Mouse (Mus musculus) embryonic facial prominence, embryonic 11.5 days (tissue): ENCODE data around the gene Nebl. TPM values are rescaled to one million over a fixed set of nuclear protein-coding genes. Genes with fewer than 3 reads are reported as not detected.
A peak's percentile ranks its signal among the peaks of the same experiment; 100 is the strongest.

Source experiments
- ATAC-seq: fragments of 200-750 bp; cut with Nextera tagmentation; replicated peaks from 2 replicates; pipeline ENCODE4 v1.8.0; 2017; ENCODE audit warnings: low read depth; ENCODE audit not compliant: insufficient number of reproducible peaks, low FRiP score, low TSS enrichment
- DNase-seq: peaks from one replicate; pipeline ENCODE4 v3.0.0-alpha.2; 2015; ENCODE audit warnings: low spot score
- H3K27ac ChIP-seq: fragments of 300-500 bp; sonication (generic); replicated peaks from 2 replicates; pipeline ENCODE4 v1.5.1; 2014; ENCODE audit warnings: mild to moderate bottlenecking, low read depth, low read length, control low read depth
- H3K27me3 ChIP-seq: fragments of 300-500 bp; sonication (generic); 2 replicates; pipeline ENCODE4 v1.6.1; 2014; ENCODE audit warnings: mild to moderate bottlenecking, low read length, moderate library complexity, mixed read lengths; ENCODE audit not compliant: control insufficient read depth, insufficient read depth
- H3K36me3 ChIP-seq: fragments of 300-500 bp; sonication (generic); replicated peaks from 2 replicates; pipeline ENCODE4 v1.6.1; 2014; ENCODE audit warnings: low read depth, mild to moderate bottlenecking, low read length, moderate library complexity, mixed read lengths; ENCODE audit not compliant: control insufficient read depth, insufficient read depth
- H3K4me1 ChIP-seq: fragments of 300-500 bp; sonication (generic); 2 replicates; pipeline ENCODE4 v1.6.1; 2014; ENCODE audit warnings: low read length, mixed read lengths; ENCODE audit not compliant: control insufficient read depth, insufficient read depth
- H3K4me2 ChIP-seq: fragments of 300-500 bp; sonication (generic); 2 replicates; pipeline ENCODE4 v1.6.1; 2014; ENCODE audit warnings: low read depth, mild to moderate bottlenecking, control low read depth, low read length, moderate library complexity
- H3K4me3 ChIP-seq: fragments of 300-500 bp; sonication (generic); 2 replicates; pipeline ENCODE4 v1.5.1; 2014; ENCODE audit warnings: low read depth, low read length, control low read depth
- H3K9ac ChIP-seq: fragments of 300-500 bp; sonication (generic); replicated peaks from 2 replicates; pipeline ENCODE4 v1.6.1; 2014; ENCODE audit warnings: mild to moderate bottlenecking, control low read depth, low read length
- H3K9me3 ChIP-seq: fragments of 300-500 bp; sonication (generic); replicated peaks from 2 replicates; pipeline ENCODE4 v1.6.1; 2016; ENCODE audit warnings: mild to moderate bottlenecking, low read length, inconsistent platforms, mixed read lengths; ENCODE audit not compliant: control insufficient read depth
- whole genome bisulfite sequencing: fragments of 180-500 bp; shearing (Covaris S2); extraction: QIAGEN DNeasy Blood & Tissue Kit; methylation state at CpG from one replicate; pipeline ENCODE4 v1.1.7; 2014; 5-methylcytosine and 5-hydroxymethylcytosine counted together
- polyA plus RNA-seq: library from polyadenylated mRNA; unstranded; fragments of >200 nt; fragmentation: Nextera tagmentation; extraction: Ambion mirVana; gene quantifications from 2 replicates; pipeline ENCODE4 v1.2.1, GENCODE M21; 2014

Nebl gene
- polyA plus RNA-seq, 1 experiment from 2014 or later, result 8.9 TPM

GRCm38 (mm10) chr2:17465517-17466174 is 265.6 kb downstream of the Nebl start:
- no peaks in the 10 kb centered on the region for H3K36me3 ChIP-seq
- no peak for ATAC-seq
- no peaks in the 10 kb centered on the region for H3K4me1 ChIP-seq
- H3K27ac ChIP-seq, result no peak overlapping the region
- no peaks in the 10 kb centered on the region for H3K27me3 ChIP-seq
- H3K9me3 ChIP-seq, result no peaks in the 10 kb centered on the region
- no peak overlapping the region for H3K9ac ChIP-seq
- H3K4me3 ChIP-seq, result no peak overlapping the region
- WGBS, result 78% methylated on average over 6 of the region's 6 CpGs
- no peak overlapping the region for H3K4me2 ChIP-seq
- no peak for DNase-seq

- H3K9ac ChIP-seq, result no peak overlapping the region
- no peaks in the 10 kb centered on the region for H3K4me1 ChIP-seq
- 77% methylated on average over 2 of the region's 2 CpGs for WGBS
- H3K27me3 ChIP-seq, result no peaks in the 10 kb centered on the region
- no peaks in the 10 kb centered on the region for H3K9me3 ChIP-seq
- DNase-seq (no peak), ATAC-seq (no peak)
- H3K4me3 ChIP-seq, result no peak overlapping the region
- H3K27ac ChIP-seq, result no peak overlapping the region
- no peaks in the 10 kb centered on the region for H3K36me3 ChIP-seq
- H3K4me2 ChIP-seq, result no peak overlapping the region
Measured at GRCm38 (mm10) chr2:17460434-17460833, 270.8 kb downstream of the Nebl start.

GRCm38 (mm10) chr2:17453676-17454075 is 277.6 kb downstream of the Nebl start:
- H3K36me3 ChIP-seq, result no peaks in the 10 kb centered on the region
- no peak overlapping the region for H3K27ac ChIP-seq
- H3K4me1 ChIP-seq, result no peaks in the 10 kb centered on the region
- no peak overlapping the region for H3K9ac ChIP-seq
- DNase-seq, result no peak
- H3K4me2 ChIP-seq, result no peak overlapping the region
- no peaks in the 10 kb centered on the region for H3K27me3 ChIP-seq
- no peak for ATAC-seq
- H3K4me3 ChIP-seq, result no peak overlapping the region
- no peaks in the 10 kb centered on the region for H3K9me3 ChIP-seq

- DNase-seq (no peak), ATAC-seq (no peak)
- no peak overlapping the region for H3K4me3 ChIP-seq
- no peaks in the 10 kb centered on the region for H3K27me3 ChIP-seq
- no peaks in the 10 kb centered on the region for H3K4me1 ChIP-seq
- H3K4me2 ChIP-seq, result no peak overlapping the region
- no peak overlapping the region for H3K9ac ChIP-seq
- no peaks in the 10 kb centered on the region for H3K36me3 ChIP-seq
- H3K27ac ChIP-seq, result no peak overlapping the region
- H3K9me3 ChIP-seq, result no peaks in the 10 kb centered on the region
Measured at GRCm38 (mm10) chr2:17448341-17448740, 282.9 kb downstream of the Nebl start.

GRCm38 (mm10) chr2:17443581-17443980 is 287.7 kb downstream of the Nebl start:
- DNase-seq (peak; percentile 57), ATAC-seq (no peak)
- Histone ChIP-seq H3K4me1 (no peaks in the 10 kb centered on the region), H3K27me3 (no peaks in the 10 kb centered on the region), H3K27ac (no peak overlapping the region), H3K9me3 (no peaks in the 10 kb centered on the region), H3K4me2 (no peak overlapping the region), H3K4me3 (no peak overlapping the region), H3K9ac (no peak overlapping the region), H3K36me3 (no peaks in the 10 kb centered on the region)
- whole genome bisulfite sequencing, result 15% methylated on average over 7 of the region's 7 CpGs

GRCm38 (mm10) chr2:17438317-17438716 is 292.9 kb downstream of the Nebl start:
- H3K27me3 ChIP-seq, result no peaks in the 10 kb centered on the region
- no peak overlapping the region for H3K27ac ChIP-seq
- no peak overlapping the region for H3K4me2 ChIP-seq
- no peaks in the 10 kb centered on the region for H3K36me3 ChIP-seq
- no peaks in the 10 kb centered on the region for H3K9me3 ChIP-seq
- DNase-seq (no peak), ATAC-seq (no peak)
- H3K4me1 ChIP-seq, result no peaks in the 10 kb centered on the region
- WGBS, result 92% methylated on average over 1 of the region's 1 CpGs
- H3K9ac ChIP-seq, result no peak overlapping the region
- no peak overlapping the region for H3K4me3 ChIP-seq

GRCm38 (mm10) chr2:17436739-17437440 is 294.4 kb downstream of the Nebl start:
- ATAC-seq (no peak), DNase-seq (peak; percentile 15)
- H3K4me2 ChIP-seq, result no peak overlapping the region
- H3K9ac ChIP-seq, result no peak overlapping the region
- no peak overlapping the region for H3K27ac ChIP-seq
- no peaks in the 10 kb centered on the region for H3K4me1 ChIP-seq
- 69% methylated on average over 10 of the region's 10 CpGs for WGBS
- no peaks in the 10 kb centered on the region for H3K27me3 ChIP-seq
- no peak overlapping the region for H3K4me3 ChIP-seq
- no peaks in the 10 kb centered on the region for H3K9me3 ChIP-seq
- no peaks in the 10 kb centered on the region for H3K36me3 ChIP-seq

- no peaks in the 10 kb centered on the region for H3K27me3 ChIP-seq
- WGBS, result 77% methylated on average over 4 of the region's 4 CpGs
- no peaks in the 10 kb centered on the region for H3K4me1 ChIP-seq
- no peaks in the 10 kb centered on the region for H3K9me3 ChIP-seq
- H3K27ac ChIP-seq, result no peak overlapping the region
- H3K4me2 ChIP-seq, result no peak overlapping the region
- H3K36me3 ChIP-seq, result no peaks in the 10 kb centered on the region
- ATAC-seq (no peak), DNase-seq (no peak)
- no peak overlapping the region for H3K9ac ChIP-seq
- H3K4me3 ChIP-seq, result no peak overlapping the region
Measured at GRCm38 (mm10) chr2:17435217-17435616, 296.0 kb downstream of the Nebl start.
